Mouse (Mus musculus) regulatory T cell (primary cell): Measurements from ENCODE around the gene Frs3.

Experiments
- in situ Hi-C: fragments of 300-600 bp; cut with MboI, MseI; formaldehyde crosslinking; loops from one replicate; pipeline ENCODE4 v1.15.1; 2025; ENCODE audit warnings: high pct_unique_total_duplicates

Gene Frs3

GRCm38 (mm10) chr17:47735553-47736100 lies 46.8 kb downstream of the Frs3 start:
- in situ Hi-C loops: no loop called here

GRCm38 (mm10) chr17:47736856-47737255 lies 48.0 kb downstream of the Frs3 start, which contains the start of gene Tfeb:
Gene Tfeb, plus strand, starts transcription at chr17:47737030.
- in situ Hi-C loops: no loop called here

GRCm38 (mm10) chr17:47737271-47738065 lies 48.6 kb downstream of the Frs3 start:
- in situ Hi-C loops: no loop called here

GRCm38 (mm10) chr17:47738066-47738878 lies 49.4 kb downstream of the Frs3 start:
- in situ Hi-C loops: no loop called here

GRCm38 (mm10) chr17:47738879-47739798 lies 50.3 kb downstream of the Frs3 start:
- in situ Hi-C loops: no loop called here

GRCm38 (mm10) chr17:47740186-47740585 lies 51.4 kb downstream of the Frs3 start:
- in situ Hi-C loops: no loop called here

GRCm38 (mm10) chr17:47742991-47743734 lies 54.3 kb downstream of the Frs3 start:
- in situ Hi-C loops: no loop called here

- in situ Hi-C loops: no loop called here
Observed at GRCm38 (mm10) chr17:47744086-47744485, 55.3 kb downstream of the Frs3 start.

GRCm38 (mm10) chr17:47744746-47745368 lies 56.0 kb downstream of the Frs3 start:
- in situ Hi-C loops: no loop called here

- in situ Hi-C loops: no loop called here
Observed at GRCm38 (mm10) chr17:47748791-47749553, 60.1 kb downstream of the Frs3 start.

- in situ Hi-C loops: no loop called here
Observed at GRCm38 (mm10) chr17:47749626-47750025, 60.8 kb downstream of the Frs3 start.

- in situ Hi-C loops: no loop called here
Observed at GRCm38 (mm10) chr17:47750101-47750500, 61.3 kb downstream of the Frs3 start.

- in situ Hi-C loops: no loop called here
Observed at GRCm38 (mm10) chr17:47751811-47752210, 63.0 kb downstream of the Frs3 start.

GRCm38 (mm10) chr17:47753130-47753775 lies 64.4 kb downstream of the Frs3 start:
- in situ Hi-C loops: no loop called here
